Mouse (Mus musculus) forebrain, embryonic 14.5 days (tissue): ENCODE results near the gene Wasf2. TPM values are rescaled to one million over a fixed set of nuclear protein-coding genes. Genes with fewer than 3 reads are reported as not detected.

Source experiments
- ATAC-seq: fragments of 200-750 bp; cut with Nextera tagmentation; 2 replicates; pipeline ENCODE4 v1.8.0; 2017; ENCODE audit warnings: mild to moderate bottlenecking, moderate library complexity
- DNase-seq: peaks from one replicate; pipeline ENCODE4 v3.0.0-alpha.2; 2015; ENCODE audit warnings: low spot score
- H3K27ac ChIP-seq: fragments of 300-500 bp; sonication (generic); 2 replicates; pipeline ENCODE4 v1.5.1; 2014; ENCODE audit warnings: low read depth, mild to moderate bottlenecking, control low read depth, low read length, moderate library complexity
- H3K27me3 ChIP-seq: fragments of 300-500 bp; sonication (generic); replicated peaks from 2 replicates; pipeline ENCODE4 v1.6.1; 2014; ENCODE audit warnings: low read length, control low read depth, mixed read lengths; ENCODE audit not compliant: control insufficient read depth, insufficient read depth
- H3K36me3 ChIP-seq: fragments of 300-500 bp; sonication (generic); 2 replicates; pipeline ENCODE4 v1.6.1; 2014; ENCODE audit warnings: low read length, control low read depth; ENCODE audit not compliant: control insufficient read depth, insufficient read depth
- H3K4me1 ChIP-seq: fragments of 300-500 bp; sonication (generic); 2 replicates; pipeline ENCODE4 v1.6.1; 2014; ENCODE audit warnings: antibody characterized with exemption, low read length, control low read depth; ENCODE audit not compliant: control insufficient read depth, insufficient read depth
- H3K4me2 ChIP-seq: fragments of 300-500 bp; sonication (generic); 2 replicates; pipeline ENCODE4 v1.6.1; 2014; ENCODE audit warnings: mild to moderate bottlenecking, control low read depth, low read length
- H3K4me3 ChIP-seq: fragments of 300-500 bp; sonication (generic); 2 replicates; pipeline ENCODE4 v1.5.1; 2014; ENCODE audit warnings: low read depth, low read length, control low read depth
- H3K9ac ChIP-seq: fragments of 300-500 bp; sonication (generic); 2 replicates; pipeline ENCODE4 v1.6.1; 2014; ENCODE audit warnings: mild to moderate bottlenecking, low read length, control low read depth, moderate library complexity
- H3K9me3 ChIP-seq: fragments of 300-500 bp; sonication (generic); replicated peaks from 2 replicates; pipeline ENCODE4 v1.6.1; 2016; ENCODE audit warnings: low read length, control low read depth, mixed read lengths; ENCODE audit not compliant: control insufficient read depth
- WGBS: fragments of 180-500 bp; shearing (Covaris S2); extraction: QIAGEN DNeasy Blood & Tissue Kit; methylation state at CpG from one replicate; pipeline ENCODE4 v1.1.7; 2014; 5-methylcytosine and 5-hydroxymethylcytosine counted together
- polyA plus RNA-seq: library from polyadenylated mRNA; unstranded; fragments of >200 nt; fragmentation: Nextera tagmentation; extraction: Ambion mirVana; gene quantifications from 2 replicates; pipeline ENCODE4 v1.2.1, GENCODE M21; 2014

Wasf2 gene
- polyA plus RNA-seq, 1 experiment from 2014 or later = 28.3 TPM

DNA sequence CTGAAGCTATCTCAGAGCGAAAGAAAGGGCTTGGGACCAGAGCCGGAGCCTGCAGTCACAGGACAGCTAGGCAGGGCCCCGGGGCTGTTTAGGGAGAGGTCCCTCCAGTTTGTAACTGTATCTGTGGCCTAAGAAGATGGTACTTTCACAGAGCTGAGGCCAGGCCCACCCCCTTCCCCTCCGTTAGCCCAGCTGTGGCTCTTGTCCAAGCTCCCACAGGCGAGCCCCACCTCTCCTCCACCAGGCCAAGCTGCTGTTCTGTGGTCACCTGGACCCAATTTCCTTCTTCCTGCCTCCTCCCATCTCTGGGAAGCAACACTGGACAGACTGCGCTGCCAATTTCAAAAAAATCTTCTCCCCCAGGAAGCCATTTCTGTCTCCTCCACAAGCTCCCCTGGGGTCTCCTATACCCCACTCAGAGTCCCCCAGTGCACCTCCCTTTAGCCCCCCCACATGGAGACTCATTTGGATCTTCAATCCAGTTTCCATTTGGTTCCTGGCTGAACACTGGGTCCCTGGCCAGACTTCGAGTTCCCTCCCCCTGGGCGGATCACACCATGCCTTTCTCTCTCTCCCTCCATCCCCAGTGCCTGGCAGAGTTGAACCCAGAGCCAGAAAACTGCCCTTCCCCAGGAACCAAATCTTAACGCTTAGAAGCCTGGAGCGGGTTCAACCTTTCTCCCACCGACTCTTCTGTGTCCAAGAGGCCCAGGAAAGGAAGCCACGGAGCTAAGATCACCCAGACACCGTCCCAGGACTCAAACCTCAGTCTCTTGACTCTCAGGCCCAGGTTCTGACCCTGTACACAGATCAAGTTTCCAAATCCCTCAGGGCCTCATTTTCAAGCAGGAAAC is 21.6 kb upstream of the Wasf2 start:
- Histone ChIP-seq H3K4me2 (no peak overlapping the region), H3K27ac (no peak overlapping the region), H3K36me3 (no peaks in the 10 kb centered on the region), H3K27me3 (no peaks in the 10 kb centered on the region), H3K9me3 (no peaks in the 10 kb centered on the region), H3K4me1 (no peaks in the 10 kb centered on the region), H3K4me3 (no peak overlapping the region), H3K9ac (no peak overlapping the region)
- DNase-seq (no peak), ATAC-seq (no peak)
- WGBS = 79% methylated on average over 13 of the region's 13 CpGs

GRCm38 (mm10) chr4:133109335-133109801 is 20.9 kb upstream of the Wasf2 start:
- Histone ChIP-seq H3K4me1 (no peaks in the 10 kb centered on the region), H3K9me3 (no peaks in the 10 kb centered on the region), H3K4me2 (no peak overlapping the region), H3K27me3 (no peaks in the 10 kb centered on the region), H3K36me3 (no peaks in the 10 kb centered on the region), H3K27ac (no peak overlapping the region), H3K4me3 (no peak overlapping the region), H3K9ac (no peak overlapping the region)
- ATAC-seq (no peak), DNase-seq (no peak)
- WGBS = 86% methylated on average over 5 of the region's 5 CpGs

DNA sequence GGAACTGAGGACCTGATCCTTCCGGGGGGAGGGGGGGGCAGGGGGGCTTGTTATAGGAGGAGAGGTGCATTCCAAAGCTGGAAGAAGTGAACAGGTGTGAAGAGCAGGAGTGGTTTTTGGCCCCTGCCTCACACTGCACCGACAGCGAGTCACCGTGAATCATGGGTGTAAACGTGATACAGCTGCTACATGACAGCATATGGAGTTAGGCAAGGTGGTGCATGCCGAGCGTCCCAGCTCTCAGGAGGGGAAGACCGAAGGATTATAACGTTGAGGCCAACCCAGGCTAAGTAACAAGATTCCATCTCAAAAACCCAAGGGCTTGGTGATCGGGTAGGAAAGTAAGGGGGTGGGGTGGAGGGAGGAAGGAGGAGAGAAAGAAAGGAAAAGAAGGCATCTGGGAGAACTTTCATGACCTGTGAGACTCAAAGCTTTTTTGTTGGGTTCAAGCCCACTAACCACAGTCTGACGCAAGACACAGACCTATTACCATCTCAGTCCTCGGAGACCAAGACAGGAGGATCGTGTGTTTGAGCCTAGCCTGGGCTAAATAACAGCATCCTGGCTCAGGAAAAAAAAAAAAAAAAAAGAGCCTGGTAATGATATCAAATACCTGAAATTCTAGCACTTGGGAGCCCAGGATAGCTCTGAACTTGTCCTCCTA is 18.0 kb upstream of the Wasf2 start:
- Histone ChIP-seq H3K27me3 (no peaks in the 10 kb centered on the region), H3K4me1 (no peaks in the 10 kb centered on the region), H3K9ac (no peak overlapping the region), H3K27ac (no peak overlapping the region), H3K9me3 (no peaks in the 10 kb centered on the region), H3K4me3 (no peak overlapping the region), H3K36me3 (no peaks in the 10 kb centered on the region), H3K4me2 (no peak overlapping the region)
- ATAC-seq (no peak), DNase-seq (no peak)
- WGBS = 67% methylated on average over 13 of the region's 13 CpGs

- DNase-seq = no peak
- Histone ChIP-seq H3K4me3 (no peak overlapping the region), H3K36me3 (no peaks in the 10 kb centered on the region), H3K27me3 (no peaks in the 10 kb centered on the region), H3K27ac (no peak overlapping the region), H3K9ac (no peak overlapping the region), H3K9me3 (no peaks in the 10 kb centered on the region), H3K4me1 (peaks cover 5% of the 10 kb centered on the region), H3K4me2 (no peak overlapping the region)
- ATAC-seq = no peak
- WGBS = 52% methylated on average over 6 of the region's 6 CpGs
These were observed 16.9 kb upstream of the Wasf2 start for GRCm38 (mm10) chr4:133113351-133113882.

DNA sequence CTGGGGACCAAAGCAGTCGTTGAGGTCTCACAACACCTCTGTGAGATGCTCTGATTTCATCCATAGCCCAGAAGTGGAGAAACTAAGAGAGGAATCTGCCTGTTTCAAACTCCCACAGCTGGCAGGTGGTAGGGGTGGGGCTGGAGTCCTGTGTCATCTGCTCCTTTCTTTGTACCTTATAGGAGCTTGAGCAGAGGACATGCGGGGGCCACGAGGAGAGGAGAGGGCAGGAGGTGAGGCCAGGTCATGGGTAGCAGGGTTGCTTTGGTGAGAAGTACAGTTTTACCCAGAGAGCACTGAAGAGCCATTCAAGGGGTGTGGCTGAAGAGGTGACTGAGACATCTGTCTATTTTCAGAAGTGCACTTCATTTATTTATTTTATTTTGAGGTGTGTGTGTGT is 15.5 kb upstream of the Wasf2 start:
- Histone ChIP-seq H3K27ac (no peak overlapping the region), H3K9ac (no peak overlapping the region), H3K27me3 (no peaks in the 10 kb centered on the region), H3K4me1 (peaks cover 5% of the 10 kb centered on the region), H3K4me2 (no peak overlapping the region), H3K36me3 (no peaks in the 10 kb centered on the region), H3K9me3 (no peaks in the 10 kb centered on the region), H3K4me3 (no peak overlapping the region)
- 92% methylated on average over 3 of the region's 3 CpGs for WGBS
- no peak for DNase-seq
- ATAC-seq = no peak

- no peak for DNase-seq
- H3K4me2 ChIP-seq = no peak overlapping the region
- no peak overlapping the region for H3K27ac ChIP-seq
- H3K36me3 ChIP-seq = no peaks in the 10 kb centered on the region
- peaks cover 5% of the 10 kb centered on the region for H3K4me1 ChIP-seq
- H3K27me3 ChIP-seq = no peaks in the 10 kb centered on the region
- H3K9me3 ChIP-seq = no peaks in the 10 kb centered on the region
- no peak overlapping the region for H3K4me3 ChIP-seq
- no peak overlapping the region for H3K9ac ChIP-seq
- WGBS = 70% methylated on average over 14 of the region's 14 CpGs
- ATAC-seq = no peak
These were observed 14.4 kb upstream of the Wasf2 start for GRCm38 (mm10) chr4:133115721-133116429.

- DNase-seq (no peak), ATAC-seq (no peak)
- Histone ChIP-seq H3K4me2 (no peak overlapping the region), H3K4me1 (peaks cover 5% of the 10 kb centered on the region), H3K9me3 (no peaks in the 10 kb centered on the region), H3K36me3 (no peaks in the 10 kb centered on the region), H3K4me3 (no peak overlapping the region), H3K27me3 (no peaks in the 10 kb centered on the region), H3K27ac (peak overlapping the region; percentile 83), H3K9ac (no peak overlapping the region; the same call in 1 of the 2 replicates)
- 79% methylated on average over 3 of the region's 3 CpGs for WGBS
These were observed 13.4 kb upstream of the Wasf2 start for GRCm38 (mm10) chr4:133116756-133117470.
